Mouse (Mus musculus): ENCODE data around the gene Foxf1.

The Foxf1 gene

DNA sequence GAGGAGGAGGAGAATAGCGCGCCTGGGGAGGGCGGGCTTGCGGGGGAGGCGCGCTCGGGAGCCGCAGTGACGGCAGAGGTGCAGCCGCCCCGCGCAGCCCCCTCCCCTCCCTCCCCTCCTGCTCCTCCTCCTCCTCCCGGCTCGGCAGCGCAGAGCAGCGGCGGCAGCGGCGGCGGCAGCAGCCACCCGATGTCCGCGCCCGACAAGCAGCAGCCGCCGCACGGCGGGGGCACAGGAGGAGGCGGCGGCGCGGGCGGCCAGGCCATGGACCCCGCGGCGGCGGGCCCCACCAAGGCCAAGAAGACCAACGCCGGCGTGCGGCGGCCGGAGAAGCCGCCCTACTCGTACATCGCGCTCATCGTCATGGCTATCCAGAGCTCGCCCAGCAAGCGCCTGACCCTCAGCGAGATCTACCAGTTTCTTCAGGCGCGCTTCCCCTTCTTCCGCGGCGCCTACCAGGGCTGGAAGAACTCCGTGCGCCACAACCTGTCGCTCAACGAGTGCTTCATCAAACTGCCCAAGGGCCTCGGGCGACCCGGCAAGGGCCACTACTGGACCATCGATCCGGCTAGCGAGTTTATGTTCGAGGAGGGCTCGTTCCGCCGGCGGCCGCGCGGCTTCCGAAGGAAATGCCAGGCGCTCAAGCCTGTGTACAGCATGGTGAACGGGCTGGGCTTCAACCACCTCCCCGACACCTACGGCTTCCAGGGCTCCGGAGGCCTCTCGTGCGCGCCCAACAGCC, at the start of gene Foxf1:
TSS of gene Foxf1 (plus strand) at position 177 of the 742 bp plus-strand sequence.
- no peak for DNase-seq (ENCODE audit: low spot score in 2 of 2)

DNA sequence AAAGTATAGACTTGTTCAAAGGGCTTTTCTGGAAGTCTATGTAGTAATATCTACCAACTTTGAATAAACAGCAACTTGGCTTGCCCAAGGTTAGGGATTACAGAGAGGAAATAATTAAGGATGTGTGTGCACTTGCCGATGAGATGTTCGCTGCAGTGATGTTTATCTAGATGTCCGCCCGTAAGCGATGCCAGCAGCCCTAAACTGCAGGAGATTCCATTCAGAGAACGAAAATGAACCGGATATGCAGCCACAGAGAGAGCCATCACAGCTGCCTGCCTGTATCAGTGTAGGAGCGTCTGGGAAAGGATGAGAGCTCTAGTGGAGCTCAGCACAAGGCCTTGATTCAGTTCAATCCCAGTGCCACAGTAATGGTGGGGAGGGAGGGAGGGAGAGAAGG, 48.6 kb upstream of the Foxf1 start:
- DNase-seq (ENCODE audit: low spot score in 2 of 2), result no peak

DNA sequence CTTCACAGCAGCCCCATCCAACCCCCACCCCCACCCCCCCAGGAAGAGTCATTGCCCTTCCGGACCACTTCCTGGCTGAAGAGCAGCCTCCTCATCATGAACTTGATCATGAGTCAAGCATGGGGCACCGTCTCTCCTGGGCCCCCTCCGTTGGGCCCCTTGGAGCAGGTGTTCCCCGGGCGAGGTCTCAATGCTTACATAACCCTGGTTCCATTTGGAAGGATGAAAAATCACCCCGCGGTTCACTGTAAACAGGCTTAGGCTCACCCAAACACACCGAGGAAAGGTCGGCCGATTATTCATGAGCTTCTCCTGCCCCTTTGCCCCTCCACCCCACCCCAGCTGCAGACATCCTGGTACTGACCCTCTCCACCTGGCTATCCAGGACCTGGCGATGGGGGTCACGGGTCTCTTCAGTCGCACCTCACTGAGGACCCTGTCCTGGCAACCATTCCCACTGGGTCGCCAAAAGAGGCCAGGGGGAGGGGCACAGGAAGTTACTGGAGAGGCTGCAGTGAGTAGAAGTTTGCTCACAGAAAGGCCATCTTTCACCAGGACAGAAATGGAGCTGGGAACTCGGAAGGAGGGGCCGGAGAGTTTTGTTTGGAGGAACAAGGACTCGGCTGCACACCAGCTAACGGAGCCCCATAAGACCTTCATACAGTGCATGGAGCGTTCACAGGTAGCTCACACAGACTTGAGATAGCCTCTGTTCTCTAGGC, 40.3 kb upstream of the Foxf1 start:
- DNase-seq (ENCODE audit: low spot score in 2 of 2), result no peak

DNA sequence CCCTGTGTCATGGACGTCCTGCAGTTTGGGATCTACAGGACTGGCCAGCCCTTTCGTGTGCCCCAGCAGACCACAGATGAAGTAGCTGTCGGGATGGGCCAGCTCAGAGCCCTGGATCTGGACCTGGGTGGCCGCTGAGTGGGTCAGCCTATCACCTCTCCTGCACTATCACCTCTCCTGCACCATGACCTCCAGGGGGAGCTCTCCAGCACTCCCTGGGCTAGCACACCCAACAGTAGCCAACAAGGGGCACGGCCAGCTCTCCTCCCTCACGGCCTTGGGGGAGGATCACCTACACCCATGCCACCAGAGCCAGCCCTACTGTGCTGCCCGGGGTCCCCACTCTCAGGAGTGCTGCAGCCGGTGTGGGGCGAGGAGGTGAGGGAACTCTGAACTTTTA, 36.7 kb upstream of the Foxf1 start:
- no peak for DNase-seq (ENCODE audit: low spot score in 2 of 2)

DNA sequence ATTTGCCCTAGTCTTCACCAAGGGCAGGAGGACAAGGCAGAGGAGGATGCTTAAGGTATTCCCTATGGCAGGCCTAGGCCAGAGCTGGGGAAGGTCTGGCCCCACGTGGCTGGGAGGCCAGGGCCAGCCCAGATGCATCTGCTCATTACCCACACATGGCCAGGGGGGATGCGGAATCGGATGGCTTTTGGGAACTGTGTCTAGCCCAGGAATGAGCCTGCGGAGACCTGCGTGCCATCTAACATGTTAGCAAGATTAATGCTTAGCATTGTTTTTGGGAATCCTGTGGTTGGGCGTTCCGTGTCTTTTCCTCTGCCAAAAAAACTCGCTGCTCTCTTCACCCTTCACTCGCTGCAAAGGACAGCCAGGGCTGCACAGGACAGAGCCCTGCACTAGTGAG, 26.1 kb upstream of the Foxf1 start:
- DNase-seq (ENCODE audit: low spot score in 2 of 2), result no peak

DNA sequence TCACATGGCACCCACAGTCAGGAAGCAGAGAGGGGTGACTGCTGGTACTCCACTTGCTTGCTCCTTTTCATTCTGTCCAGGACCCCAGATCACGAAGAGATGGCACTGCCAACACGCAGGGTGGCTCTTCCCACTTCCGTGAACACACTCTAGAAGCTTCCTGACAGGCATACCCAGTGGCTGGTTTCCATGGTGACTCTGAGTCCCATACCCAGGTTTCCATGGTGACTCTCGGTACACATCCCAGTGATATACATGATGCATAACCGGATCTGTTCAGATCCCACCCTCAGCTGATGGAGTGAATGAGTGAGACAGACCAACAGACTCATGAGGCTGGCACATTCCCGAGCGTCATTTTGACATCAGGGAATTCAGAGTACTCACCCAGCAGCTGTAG, 25.1 kb upstream of the Foxf1 start:
- DNase-seq (ENCODE audit: low spot score in 2 of 2), result peak; percentile 44 to 54

DNA sequence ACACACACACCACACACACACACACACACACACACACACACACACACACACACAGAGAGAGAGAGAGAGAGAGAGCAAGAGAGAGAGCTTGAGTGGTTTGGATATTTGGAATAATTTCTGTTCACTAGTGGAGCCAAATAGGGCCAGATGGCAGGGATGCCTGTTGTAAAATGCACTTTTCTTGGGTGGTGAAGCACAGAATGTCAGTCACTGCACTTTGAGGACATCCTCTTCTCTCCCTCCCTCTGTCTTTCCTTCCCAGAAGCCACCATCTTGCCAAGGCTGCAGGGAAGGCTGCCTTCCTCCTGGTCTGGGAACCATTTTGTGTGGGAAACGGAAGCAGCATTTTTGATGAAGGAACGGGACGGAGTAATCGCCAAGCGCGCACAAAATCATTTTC, 21.7 kb upstream of the Foxf1 start:
- no peak for DNase-seq (ENCODE audit: low spot score in 2 of 2)

DNA sequence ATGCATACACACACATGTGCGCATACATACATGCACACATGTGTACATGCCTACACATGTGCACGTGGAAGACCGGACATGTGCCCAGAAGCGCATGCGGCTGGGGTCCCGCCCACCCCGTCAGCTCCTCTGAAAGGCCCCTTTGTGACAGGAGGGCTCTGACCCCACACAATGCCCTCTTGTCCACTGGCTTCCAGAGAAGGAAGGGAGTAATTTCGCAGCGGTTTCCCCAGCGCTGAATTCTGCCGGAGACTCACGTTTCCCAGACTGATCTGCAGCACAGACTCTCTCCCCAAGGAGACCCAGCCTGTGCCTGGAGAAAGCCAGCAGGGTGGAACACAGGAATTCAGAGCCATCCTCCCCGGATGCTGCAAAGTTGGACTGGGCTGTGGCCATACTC, 20.5 kb upstream of the Foxf1 start:
- DNase-seq (ENCODE audit: low spot score in 2 of 2), result no peak

DNA sequence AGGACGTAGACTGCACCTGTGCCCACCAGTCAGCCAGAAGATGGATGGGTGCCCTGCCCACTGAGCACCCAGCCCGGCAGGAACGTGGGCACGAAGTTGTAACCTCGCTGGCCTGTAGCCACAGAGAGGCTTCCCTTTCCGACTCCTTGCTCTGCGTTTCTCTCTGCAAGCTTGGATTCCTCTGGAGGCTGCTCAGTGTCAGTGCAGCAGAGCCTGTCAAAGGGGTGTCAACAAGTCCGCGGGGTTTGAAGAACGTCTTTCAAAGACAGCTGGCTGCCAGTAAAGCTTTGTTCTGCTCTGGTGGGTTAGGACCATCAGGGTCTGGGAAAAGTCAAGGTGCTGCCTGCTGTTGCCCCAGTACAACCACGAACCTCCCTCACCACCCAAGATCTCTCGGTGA, 12.7 kb upstream of the Foxf1 start:
- no peak for DNase-seq (ENCODE audit: low spot score in 2 of 2)

DNA sequence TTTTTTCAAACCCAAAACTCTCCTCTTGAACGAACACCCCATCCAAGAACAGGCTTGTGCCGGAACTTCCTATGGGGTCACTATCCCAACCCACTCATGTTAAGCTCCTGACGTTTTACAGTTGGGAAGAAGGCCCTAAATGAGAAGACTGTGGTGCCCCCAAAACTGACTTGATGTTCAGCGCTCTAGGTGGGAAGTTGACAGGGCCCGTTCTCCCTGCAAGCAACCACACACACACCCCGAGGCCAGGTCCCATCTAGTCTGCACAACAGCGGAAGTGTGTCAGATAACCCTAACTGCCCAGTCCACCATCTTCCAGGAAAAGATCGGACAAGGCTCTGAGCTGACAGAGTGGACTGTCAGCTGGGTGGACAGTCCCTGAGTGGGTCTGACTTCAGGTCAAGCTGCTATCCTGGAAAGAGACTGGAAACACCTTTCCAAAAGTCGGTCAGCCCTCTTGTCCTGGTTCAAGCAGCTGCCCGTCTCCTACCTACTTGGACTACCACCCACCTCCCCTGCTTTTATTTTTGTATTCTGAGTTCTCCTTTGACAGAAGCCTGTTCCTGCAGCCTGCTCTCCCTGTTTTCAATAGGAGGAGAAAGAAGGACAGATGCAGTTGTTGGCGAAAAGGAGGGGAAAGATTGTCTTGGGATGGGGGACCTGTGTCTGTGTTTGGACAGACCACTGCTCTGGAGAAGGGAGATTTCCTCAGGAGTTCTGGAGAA, 11.6 kb upstream of the Foxf1 start:
- no peak for DNase-seq (ENCODE audit: low spot score in 2 of 2)

DNA sequence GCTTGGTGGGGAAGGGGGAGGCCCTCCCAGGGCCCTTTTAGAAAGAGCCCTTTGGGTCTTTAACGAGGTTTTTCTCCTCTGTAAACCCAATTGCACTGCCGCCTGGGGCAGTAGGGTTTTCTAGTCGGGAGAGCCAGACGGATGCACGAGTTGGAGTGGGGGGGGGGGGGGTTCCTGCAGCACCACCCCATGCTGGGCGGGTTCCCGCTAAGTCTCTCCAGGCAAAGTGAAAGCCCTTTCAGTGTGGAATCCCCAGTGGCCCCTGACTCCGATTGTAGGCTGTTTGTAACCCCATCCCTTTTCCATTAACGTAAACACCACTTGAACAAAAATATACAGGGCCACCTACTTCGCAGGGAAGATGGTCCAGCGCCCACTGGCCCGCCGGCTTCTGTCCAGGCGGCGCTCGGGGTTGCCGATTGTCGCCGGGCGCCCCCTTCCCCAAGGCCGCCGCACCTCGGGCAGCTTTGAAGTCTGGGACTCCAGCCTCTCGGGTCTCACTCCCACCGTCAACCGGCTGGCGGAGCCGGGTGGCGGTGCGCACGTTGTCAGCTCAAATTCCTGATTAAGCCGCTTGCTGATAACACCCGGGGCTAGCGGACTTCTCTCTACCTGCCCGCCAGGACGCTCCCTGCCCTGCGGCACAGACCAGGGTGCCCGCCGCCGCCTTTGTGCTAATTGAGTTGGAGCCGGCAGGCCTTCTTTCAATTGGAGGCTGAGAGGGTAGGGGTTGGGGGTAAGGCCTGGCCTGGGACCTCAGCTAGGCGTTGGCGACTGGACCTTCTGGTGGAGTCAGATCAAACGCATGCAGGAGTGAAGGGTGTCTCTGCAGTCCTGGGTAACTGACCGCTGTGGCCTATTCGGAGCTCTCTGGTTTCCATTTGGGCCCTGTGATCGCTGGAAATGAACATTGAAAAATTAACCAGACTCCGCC, 10.7 kb upstream of the Foxf1 start:
- no peak for DNase-seq (ENCODE audit: low spot score in 2 of 2)

DNA sequence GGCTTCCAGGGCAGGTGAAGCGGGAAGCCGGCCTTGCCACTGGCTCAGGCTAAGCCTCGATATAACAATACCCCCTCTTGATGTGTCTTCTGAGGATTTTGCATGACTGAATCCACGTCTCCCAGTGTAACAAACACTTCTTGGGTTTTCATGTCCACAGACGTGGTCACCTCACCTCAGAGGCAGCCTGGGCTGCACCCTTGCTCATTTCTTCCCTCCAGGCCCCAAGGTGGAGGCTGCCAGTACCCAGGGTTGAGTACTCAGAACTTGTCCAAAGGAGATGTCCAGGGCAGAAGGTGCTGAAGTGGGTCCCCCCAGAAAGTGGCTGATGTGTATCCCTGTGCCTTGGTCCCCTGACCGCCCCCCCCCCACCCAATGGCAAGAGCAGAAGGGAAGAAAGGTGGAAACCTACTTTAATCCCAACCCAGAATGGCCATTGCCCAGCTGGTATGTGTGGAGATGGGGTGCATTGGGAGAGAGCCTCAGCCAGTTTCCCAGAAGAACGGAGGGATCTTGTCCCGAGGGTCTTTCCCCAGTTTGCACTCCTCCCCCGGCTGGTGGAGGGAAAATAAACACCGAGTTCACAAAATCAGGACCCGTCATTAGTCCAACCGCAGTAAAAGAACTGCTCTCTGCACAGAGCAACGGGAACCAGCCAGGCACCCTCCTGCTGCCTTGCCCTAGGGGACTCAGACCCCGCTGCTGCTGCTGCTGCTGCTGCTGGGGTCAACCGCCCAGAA, 9.9 kb upstream of the Foxf1 start:
- DNase-seq (ENCODE audit: low spot score in 2 of 2), result no peak

DNA sequence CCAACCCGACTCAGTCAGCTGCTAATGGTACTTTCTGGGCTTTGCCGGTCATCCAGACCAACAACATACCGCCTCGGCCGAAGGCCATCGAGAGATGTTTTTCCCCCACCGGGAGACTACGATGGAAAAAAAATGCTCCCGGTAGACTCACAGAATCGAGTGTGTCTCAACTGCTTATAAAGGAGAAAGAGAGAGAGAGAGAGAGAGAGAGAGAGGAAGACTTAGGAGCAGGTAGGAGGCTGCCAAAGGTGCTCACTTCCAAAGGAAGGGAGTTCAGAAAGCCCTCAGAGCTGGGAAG, 9.4 kb upstream of the Foxf1 start:
- DNase-seq (ENCODE audit: low spot score in 2 of 2), result no peak

DNA sequence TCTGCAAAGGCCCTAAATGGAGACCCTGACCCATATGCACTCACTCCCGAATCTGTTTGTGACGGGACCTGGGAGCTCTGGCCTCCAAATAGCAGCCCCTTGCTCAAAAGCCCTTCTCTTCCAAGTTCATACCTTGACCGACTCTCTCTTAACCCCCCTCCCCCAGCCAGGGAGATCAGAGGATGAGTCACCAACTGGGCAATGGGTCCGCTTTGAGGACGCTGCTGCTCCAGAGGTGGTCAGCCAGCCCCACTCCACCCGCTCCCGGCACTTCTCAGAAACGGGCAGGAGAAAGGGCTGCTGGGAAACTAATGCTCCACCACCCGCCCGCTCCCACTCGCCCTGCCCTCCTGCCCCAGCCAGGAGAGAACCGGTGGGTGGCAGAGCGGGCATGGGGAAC, 8.2 kb upstream of the Foxf1 start:
- no peak for DNase-seq (ENCODE audit: low spot score in 2 of 2)

DNA sequence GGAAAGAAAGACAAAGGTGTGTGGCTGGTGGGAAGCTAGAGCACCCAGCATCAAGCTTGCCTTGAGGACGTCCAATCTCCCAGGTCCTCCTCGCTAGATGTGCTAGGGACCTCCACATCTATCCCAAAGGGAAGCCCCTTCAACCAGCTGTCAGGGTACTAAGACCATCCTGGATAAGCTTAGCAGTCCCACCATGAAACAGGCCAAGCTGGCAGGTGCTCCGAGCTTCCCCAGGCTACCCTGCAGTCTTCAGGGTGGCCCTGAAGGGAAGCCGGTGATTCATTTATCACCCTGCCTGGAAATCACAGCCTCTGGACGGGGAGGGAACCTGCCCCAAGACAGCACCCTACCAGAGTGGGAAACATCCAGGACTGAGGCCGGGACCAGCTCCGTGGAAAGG, 7.6 kb upstream of the Foxf1 start:
- no peak for DNase-seq (ENCODE audit: low spot score in 2 of 2)

DNA sequence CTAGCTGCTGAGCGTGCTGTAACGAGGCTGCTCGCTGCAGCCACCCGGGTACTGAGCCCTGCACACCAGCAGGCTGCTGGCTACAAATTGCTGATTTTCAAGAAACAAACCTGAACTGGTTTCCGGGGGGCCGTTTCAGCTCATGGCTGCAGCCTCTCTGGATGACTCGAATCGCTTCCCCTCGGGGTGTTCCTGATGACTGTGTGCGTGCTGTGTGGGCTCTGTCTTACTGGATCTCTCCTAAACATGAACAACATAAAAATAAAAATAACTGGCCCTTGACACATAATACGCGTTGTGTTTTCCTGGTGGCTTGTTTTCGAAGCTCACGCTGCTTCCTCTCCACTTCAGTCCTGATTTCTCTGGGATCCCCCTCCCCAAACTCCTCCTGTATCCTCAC, 5.5 kb upstream of the Foxf1 start:
- no peak for DNase-seq (ENCODE audit: low spot score in 2 of 2)

DNA sequence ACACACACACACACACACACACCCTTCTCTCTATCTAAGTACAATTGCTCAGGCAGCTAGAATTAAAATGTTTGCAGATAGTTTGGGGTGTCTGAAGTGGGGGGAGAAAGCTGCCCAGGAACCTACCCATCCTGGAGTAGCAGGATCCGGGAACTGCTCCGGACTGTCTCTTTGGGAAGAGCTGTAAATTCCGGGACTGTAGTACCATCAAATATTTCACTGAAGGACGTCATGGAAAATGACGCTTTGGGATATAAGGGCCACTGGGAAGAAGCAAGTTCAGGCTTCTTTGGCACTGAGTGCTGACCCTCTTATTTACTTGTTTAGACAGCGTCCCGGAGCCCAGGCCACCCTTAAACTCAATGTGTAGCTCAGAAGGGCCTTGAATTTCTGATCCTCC, 5.0 kb upstream of the Foxf1 start:
- no peak for DNase-seq (ENCODE audit: low spot score in 2 of 2)

DNA sequence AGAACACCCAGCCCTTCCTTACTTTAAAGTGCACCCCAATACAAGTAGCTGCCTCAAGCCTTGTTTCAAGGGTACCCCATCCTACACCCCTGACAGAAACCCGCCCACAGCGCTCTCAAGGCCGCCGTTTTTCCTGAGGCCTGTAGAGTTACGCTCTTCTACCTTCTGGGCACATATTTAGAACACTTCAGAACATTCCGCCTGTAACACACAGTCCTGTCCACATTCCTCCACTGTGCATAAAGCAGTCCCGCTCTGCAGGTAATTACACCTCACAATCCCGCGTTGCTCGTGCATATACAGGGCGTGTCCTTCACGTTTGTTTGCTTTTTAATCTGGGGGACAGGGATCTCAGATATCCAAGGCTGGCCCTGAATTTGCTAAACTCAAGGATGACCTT, 4.2 kb upstream of the Foxf1 start:
- no peak for DNase-seq (ENCODE audit: low spot score in 2 of 2)

DNA sequence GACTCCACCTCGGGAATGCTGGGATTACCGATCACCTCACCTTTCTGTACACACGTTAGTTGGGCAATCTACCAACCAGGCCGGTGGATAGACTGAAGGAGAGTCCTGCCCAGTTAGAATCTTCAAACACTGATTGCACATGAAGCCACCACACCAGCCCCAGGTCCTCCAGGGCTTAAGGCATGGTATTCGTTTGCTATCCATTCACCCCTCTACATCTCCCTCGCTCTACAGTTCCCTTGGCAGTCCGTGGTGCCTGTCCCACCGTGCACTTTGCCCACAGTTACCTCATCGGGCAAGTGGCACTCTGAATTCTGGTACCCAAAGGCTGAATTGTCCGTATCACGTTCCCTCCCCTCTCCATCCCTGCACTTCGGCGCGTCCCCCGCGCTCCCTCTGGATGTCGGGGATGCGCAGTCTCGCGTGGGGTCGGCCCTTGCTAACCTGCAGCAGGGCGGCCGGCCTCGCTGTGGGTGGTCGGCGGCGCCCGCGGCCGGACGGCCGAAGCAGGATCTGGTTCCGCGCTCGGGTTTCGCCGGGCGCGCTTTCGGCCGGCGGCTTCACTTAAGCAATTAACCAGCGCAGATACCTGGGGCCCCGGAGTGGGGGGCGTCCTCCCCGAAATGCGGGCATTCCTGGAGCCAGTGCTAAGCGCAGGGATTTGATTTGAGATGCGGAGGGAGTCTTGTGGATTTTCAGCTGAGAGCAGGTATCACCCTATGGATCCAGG, 3.7 kb upstream of the Foxf1 start:
- DNase-seq (ENCODE audit: low spot score in 2 of 2), result no peak

DNA sequence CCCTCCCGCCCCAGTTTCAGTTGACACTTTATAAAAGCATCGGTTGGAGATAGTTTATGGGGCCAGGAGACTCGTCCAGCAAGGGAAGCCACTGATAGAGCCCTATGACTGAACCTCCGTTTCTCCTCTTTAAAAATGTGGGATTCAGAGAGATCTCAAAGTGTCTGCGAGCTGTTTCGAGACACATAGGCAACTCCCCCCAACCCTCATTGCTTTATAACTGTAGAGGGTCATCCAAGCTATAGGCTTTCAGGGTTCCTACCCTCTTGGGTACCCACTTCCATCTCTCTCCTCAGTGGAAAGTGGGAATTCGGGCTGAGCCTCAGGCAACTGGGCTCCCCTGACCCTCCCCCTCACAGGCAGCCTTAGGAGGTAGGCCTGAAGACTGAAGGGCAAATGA, 2.8 kb upstream of the Foxf1 start:
- DNase-seq (ENCODE audit: low spot score in 2 of 2), result no peak

Data from right cerebral cortex, adult 2 months (tissue).